Mouse (Mus musculus): ENCODE results near the gene Tnk1. TPM values are rescaled to one million over a fixed set of nuclear protein-coding genes. Genes with fewer than 3 reads are reported as not detected.

Gene Tnk1
- polyA plus RNA-seq (2015; fragmentation: Nextera tagmentation; extraction: Ambion mirVana): 4.1 and 5.0 TPM in 2 replicates

DNA sequence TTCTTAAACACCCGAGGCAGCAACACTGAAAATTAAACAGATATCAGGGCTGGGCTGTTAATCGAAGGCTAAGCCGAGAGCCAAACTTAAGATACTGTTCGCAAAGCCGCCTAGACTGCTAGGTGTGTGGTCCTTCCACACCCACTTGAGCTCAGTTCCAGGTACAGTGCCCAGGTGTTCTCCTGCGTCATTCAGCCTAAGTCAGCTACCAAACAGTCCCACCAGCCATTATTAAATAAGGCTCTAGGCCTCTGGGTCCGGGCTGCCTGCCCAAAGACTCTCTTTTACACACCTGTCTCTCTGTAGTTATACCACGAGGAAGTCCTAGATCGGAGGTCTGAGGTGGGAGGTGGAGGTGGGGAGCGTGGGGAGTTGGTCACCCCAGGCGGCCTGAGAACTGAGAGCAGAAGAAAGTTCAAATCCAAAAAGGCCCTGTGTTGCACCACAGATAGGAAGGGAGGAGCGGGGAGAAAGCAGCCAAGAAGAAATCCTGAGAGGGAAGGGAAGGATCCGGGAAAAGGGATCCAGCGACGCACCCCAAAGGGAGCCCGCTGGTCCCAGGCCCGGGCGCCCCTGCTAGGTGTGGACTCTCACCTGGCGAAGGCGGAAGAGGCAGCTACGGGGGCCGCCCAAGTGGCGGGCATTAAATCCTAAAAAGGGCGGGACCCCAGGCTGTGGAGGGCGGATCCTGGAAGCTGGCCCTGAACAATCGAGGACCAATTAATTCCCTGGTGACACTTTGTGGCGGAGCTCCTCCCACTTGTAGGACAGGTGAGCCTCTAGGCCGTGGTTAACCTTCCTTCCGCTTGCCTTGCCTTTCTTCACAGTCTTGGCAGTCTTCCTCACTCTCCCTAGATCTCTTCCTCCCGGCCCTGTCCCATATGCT is at the start of gene Tnk1:
Gene Tnk1 (minus strand): TSS at position 618 of the 886 bp plus-strand sequence.
- ATAC-seq (ENCODE audit: insufficient number of reproducible peaks, low FRiP score, low TSS enrichment, low read depth): no peak
- Histone ChIP-seq H3K4me3 (peak within 1 kb of the TSS; percentile 24), H3K9me3 (no peaks in the 10 kb centered on the region), H3K4me1 (peaks cover 18% of the 10 kb centered on the region), H3K9ac (no peak within 1 kb of the TSS), H3K27me3 (peaks cover 31% of the 10 kb centered on the region), H3K36me3 (no peaks in the 10 kb centered on the region), H3K4me2 (peak within 1 kb of the TSS; percentile 26), H3K27ac (peak within 1 kb of the TSS; percentile 34)
- 19% methylated on average over 30 of the region's 30 CpGs for WGBS

GRCm38 (mm10) chr11:69904311-69904710 is 45.8 kb upstream of the Tnk1 start:
- Histone ChIP-seq H3K27ac (no peak overlapping the region), H3K4me2 (no peak overlapping the region), H3K4me3 (no peak overlapping the region), H3K36me3 (peaks cover 61% of the 10 kb centered on the region), H3K9me3 (no peaks in the 10 kb centered on the region), H3K27me3 (no peaks in the 10 kb centered on the region), H3K9ac (no peak overlapping the region), H3K4me1 (peaks cover 19% of the 10 kb centered on the region)
- ATAC-seq (ENCODE audit: insufficient number of reproducible peaks, low FRiP score, low TSS enrichment, low read depth): no peak
- WGBS: 93% methylated on average over 9 of the region's 9 CpGs

DNA sequence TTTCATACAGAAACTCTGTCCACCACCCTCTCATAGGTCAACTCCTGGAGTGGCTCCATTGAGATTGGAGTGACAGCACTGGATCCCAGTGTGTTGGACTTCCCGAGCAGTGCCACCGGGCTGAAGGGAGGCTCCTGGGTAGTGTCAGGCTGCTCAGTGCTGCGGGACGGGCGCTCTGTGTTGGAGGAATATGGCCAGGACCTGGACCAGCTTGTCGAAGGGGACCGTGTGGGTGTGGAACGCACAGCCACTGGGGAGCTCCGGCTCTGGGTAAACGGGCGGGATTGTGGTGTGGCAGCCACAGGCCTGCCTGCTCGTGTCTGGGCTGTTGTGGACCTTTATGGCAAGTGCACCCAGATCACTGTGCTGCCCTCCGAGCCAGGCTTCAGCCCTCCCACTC is 44.4 kb upstream of the Tnk1 start:
- whole genome bisulfite sequencing: 89% methylated on average over 13 of the region's 13 CpGs
- Histone ChIP-seq H3K4me1 (peaks cover 23% of the 10 kb centered on the region), H3K9me3 (no peaks in the 10 kb centered on the region), H3K9ac (no peak overlapping the region), H3K4me2 (peak overlapping the region; percentile 91), H3K36me3 (peaks cover 47% of the 10 kb centered on the region), H3K27ac (peak overlapping the region; percentile 98; the same call in 1 of the 2 replicates), H3K27me3 (no peaks in the 10 kb centered on the region), H3K4me3 (peak overlapping the region; percentile 86)
- no peak for ATAC-seq (ENCODE audit: insufficient number of reproducible peaks, low FRiP score, low TSS enrichment, low read depth)

DNA sequence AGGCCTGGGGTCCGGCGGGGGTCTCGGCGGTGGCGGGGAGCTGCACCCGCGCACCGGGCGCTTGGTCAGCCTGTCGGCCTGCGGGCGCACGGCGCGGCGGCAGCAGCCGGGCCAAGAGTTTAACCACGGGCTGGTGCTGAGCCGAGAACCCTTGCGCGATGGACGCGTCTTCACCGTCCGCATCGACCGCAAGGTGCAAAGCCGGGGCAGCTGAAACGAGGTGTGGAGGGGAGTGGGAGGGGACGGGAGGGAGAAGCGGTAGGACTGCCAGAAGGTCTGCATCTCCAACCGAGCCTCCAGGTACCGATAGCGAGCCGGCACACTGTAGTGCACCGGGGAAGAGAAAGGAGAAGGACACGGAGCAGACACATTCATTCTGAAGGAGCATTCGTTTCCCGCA is 43.5 kb upstream of the Tnk1 start:
- H3K4me3 ChIP-seq: peak overlapping the region; percentile 86

DNA sequence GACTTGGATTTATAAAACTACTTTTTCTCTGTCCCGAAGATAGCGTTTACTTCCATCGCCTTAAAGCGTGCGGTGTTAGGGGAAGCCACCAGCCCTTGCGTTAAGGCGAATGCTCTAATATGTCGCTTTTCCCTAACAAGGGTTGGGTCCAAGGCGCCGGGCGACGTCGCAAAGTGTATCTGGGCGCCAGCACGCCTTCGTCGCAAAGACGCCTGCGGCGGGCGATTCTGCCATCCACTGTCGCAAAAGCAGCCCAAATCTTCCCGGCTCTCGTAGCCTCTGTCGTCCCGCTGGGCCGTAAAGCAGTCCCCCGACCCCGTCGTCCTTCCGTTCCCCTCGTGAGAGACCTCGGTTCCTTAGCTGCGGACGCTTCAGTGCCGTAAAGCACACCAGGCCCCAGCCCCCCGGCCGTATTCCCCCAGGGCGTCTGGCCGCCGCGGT is 42.9 kb upstream of the Tnk1 start:
- H3K4me2 ChIP-seq: peak overlapping the region; percentile 91
- peak overlapping the region; percentile 86 for H3K4me3 ChIP-seq
- H3K9ac ChIP-seq: peak overlapping the region; percentile 84
- H3K27me3 ChIP-seq: no peaks in the 10 kb centered on the region
- under 1% methylated on average over 42 of the region's 42 CpGs for WGBS
- peak; percentile 78 for ATAC-seq (ENCODE audit: insufficient number of reproducible peaks, low FRiP score, low TSS enrichment, low read depth)
- peaks cover 23% of the 10 kb centered on the region for H3K4me1 ChIP-seq
- H3K27ac ChIP-seq: peak overlapping the region; percentile 98
- H3K36me3 ChIP-seq: peaks cover 32% of the 10 kb centered on the region
- no peaks in the 10 kb centered on the region for H3K9me3 ChIP-seq

More for the DNA sequence above, 43.5 kb upstream of the Tnk1 start:
- Histone ChIP-seq H3K9me3 (no peaks in the 10 kb centered on the region), H3K27me3 (no peaks in the 10 kb centered on the region), H3K9ac (peak overlapping the region; percentile 84), H3K4me1 (peaks cover 23% of the 10 kb centered on the region), H3K36me3 (peaks cover 38% of the 10 kb centered on the region), H3K27ac (peak overlapping the region; percentile 98), H3K4me2 (peak overlapping the region; percentile 91)
- ATAC-seq (ENCODE audit: insufficient number of reproducible peaks, low FRiP score, low TSS enrichment, low read depth): no peak
- under 1% methylated on average over 36 of the region's 39 CpGs for WGBS

DNA sequence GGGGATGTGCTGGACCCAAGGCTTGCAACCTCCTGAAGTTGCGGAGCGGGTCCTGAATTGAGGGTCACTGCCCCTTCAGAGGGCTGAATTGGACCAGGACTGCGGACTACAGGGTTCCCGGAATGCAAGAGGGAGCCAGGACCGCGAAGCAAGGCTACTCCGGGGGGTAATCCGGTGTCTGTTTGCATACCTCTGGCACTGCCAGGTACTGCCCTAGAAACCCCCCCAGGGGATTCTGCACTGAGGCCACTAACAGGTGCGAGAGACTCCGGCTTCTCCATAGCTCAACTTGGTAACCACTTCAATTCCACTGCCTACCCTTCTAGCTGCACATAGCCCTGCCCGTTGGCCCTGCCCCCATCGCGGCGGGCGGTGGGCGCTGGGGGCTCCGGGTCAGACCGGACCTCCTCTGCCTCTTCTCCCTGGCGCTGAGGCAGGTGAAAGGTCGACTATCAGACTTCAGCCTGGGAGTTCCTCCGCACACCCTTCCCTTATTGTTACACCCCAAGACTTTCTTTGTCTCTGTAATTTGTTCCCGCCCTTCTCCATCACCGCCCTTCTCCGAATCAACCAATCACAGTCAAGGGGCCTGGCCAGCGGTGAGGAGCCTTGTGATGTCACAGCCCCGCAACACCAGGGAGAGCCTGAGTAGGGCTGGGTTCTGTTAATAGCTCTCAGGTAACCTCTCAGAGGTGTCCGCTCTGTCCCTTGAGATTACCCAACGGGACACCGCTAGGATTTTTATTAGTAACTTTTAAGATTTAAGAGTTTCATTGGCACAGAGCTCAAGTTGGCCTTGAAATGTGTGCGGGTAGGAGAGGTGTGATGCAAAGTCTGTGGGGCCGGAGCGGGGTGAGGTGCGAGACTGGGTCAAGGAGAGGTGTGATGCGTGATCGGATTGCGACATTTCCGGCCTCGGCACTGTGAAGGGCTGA is 42.2 kb upstream of the Tnk1 start, which contains the start of the genes 2810408A11Rik and Neurl4:
Gene 2810408A11Rik (minus strand): TSS at position 517 of the 935 bp plus-strand sequence.
Gene Neurl4 (plus strand): TSS at position 602 of the 935 bp plus-strand sequence.
- peak within 1 kb of the TSS; percentile 86 for H3K4me3 ChIP-seq
- WGBS: under 1% methylated on average over 38 of the region's 38 CpGs

DNA sequence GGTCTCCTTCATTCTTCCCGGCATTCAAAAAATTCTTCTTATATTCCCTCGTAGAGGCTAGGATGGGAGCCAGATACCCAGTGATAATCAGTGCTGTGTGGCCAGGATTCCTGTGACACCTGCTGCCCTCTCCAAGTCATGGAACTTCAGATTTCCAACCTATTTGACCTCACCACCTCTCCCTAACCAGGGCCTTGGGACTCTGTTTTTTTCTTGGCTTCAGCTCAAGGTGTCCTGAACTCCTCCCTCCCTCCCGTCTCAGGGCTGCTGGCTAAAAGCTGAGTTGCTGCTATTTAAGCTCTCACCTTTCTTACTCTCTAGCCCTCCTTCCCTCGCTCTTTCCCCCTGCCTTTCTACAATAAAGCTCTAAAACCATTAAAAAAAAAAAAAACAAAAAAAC is 41.3 kb upstream of the Tnk1 start:
- Histone ChIP-seq H3K4me1 (peaks cover 23% of the 10 kb centered on the region), H3K9me3 (no peaks in the 10 kb centered on the region), H3K27me3 (no peaks in the 10 kb centered on the region), H3K36me3 (peaks cover 17% of the 10 kb centered on the region), H3K9ac (no peak overlapping the region), H3K4me3 (peak overlapping the region; percentile 86), H3K4me2 (peak overlapping the region; percentile 91), H3K27ac (peak overlapping the region; percentile 98; the same call in 1 of the 2 replicates)
- no peak for ATAC-seq (ENCODE audit: insufficient number of reproducible peaks, low FRiP score, low TSS enrichment, low read depth)
- 10% methylated on average over 4 of the region's 4 CpGs for WGBS

More for the DNA sequence above, 42.2 kb upstream of the Tnk1 start, which contains the start of the genes 2810408A11Rik and Neurl4:
- Histone ChIP-seq H3K9me3 (no peaks in the 10 kb centered on the region), H3K36me3 (peaks cover 25% of the 10 kb centered on the region), H3K27ac (peak within 1 kb of the TSS; percentile 98), H3K9ac (peak within 1 kb of the TSS; percentile 84), H3K4me2 (peak within 1 kb of the TSS; percentile 91), H3K27me3 (no peaks in the 10 kb centered on the region), H3K4me1 (peaks cover 23% of the 10 kb centered on the region)
- ATAC-seq (ENCODE audit: insufficient number of reproducible peaks, low FRiP score, low TSS enrichment, low read depth): peak; percentile 92

GRCm38 (mm10) chr11:69895291-69895690 is 36.8 kb upstream of the Tnk1 start, which contains the start of gene Acap1:
Acap1 (minus strand) TSS chr11:69895539.
- Histone ChIP-seq H3K9ac (no peak within 1 kb of the TSS), H3K36me3 (no peaks in the 10 kb centered on the region), H3K4me1 (peaks cover 12% of the 10 kb centered on the region), H3K27ac (no peak within 1 kb of the TSS), H3K4me2 (no peak within 1 kb of the TSS), H3K9me3 (no peaks in the 10 kb centered on the region), H3K27me3 (no peaks in the 10 kb centered on the region), H3K4me3 (no peak within 1 kb of the TSS)
- no peak for ATAC-seq (ENCODE audit: insufficient number of reproducible peaks, low FRiP score, low TSS enrichment, low read depth)
- 69% methylated on average over 4 of the region's 4 CpGs for WGBS

GRCm38 (mm10) chr11:69894671-69895070 is 36.1 kb upstream of the Tnk1 start:
- WGBS: 55% methylated on average over 5 of the region's 5 CpGs
- H3K27me3 ChIP-seq: no peaks in the 10 kb centered on the region
- H3K9me3 ChIP-seq: no peaks in the 10 kb centered on the region
- H3K4me3 ChIP-seq: no peak overlapping the region
- H3K27ac ChIP-seq: no peak overlapping the region
- ATAC-seq (ENCODE audit: insufficient number of reproducible peaks, low FRiP score, low TSS enrichment, low read depth): no peak
- no peak overlapping the region for H3K9ac ChIP-seq
- peaks cover 9% of the 10 kb centered on the region for H3K4me1 ChIP-seq
- no peaks in the 10 kb centered on the region for H3K36me3 ChIP-seq
- H3K4me2 ChIP-seq: no peak overlapping the region

GRCm38 (mm10) chr11:69891482-69891881 is 33.0 kb upstream of the Tnk1 start:
- H3K27ac ChIP-seq: no peak overlapping the region
- H3K4me1 ChIP-seq: peaks cover 2% of the 10 kb centered on the region; the same call in 1 of the 2 replicates
- no peaks in the 10 kb centered on the region for H3K36me3 ChIP-seq
- 75% methylated on average over 4 of the region's 4 CpGs for WGBS
- H3K9ac ChIP-seq: no peak overlapping the region
- no peak overlapping the region for H3K4me3 ChIP-seq
- no peak overlapping the region for H3K4me2 ChIP-seq
- H3K9me3 ChIP-seq: no peaks in the 10 kb centered on the region
- ATAC-seq (ENCODE audit: insufficient number of reproducible peaks, low FRiP score, low TSS enrichment, low read depth): no peak
- H3K27me3 ChIP-seq: no peaks in the 10 kb centered on the region

DNA sequence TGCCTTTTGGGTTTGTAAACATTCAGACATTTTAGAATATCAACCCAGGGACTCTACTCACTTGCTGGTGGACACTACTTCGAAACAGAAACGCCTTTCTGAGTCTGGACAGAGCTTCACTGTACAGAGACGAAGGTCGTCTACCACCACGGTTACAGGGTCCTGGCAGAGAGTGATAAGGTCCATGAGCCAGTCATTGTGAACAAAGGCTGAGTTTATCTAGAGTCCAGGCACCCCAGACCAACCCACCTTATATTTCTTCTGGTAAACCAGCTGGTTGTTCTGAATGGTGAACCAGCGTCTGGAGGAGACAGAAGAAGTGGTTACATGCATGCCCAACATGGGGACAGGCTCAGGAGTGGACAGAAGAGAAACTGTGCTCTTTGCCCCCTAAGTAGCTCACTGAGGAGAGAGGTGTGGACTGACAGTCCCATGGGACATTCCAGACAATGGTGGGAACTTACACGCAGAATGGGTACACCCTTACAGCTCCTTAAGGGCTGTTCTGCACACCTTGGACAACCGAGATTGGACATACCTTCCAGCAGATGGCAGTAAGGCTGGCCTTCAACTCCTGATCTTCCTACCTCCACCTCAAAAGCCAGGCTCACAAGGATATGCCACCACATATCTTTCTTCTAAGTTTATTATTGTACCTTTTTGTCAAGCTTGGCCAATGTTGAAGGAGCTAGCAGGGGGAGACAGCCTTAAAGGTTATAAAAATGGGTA is 28.5 kb upstream of the Tnk1 start:
- Histone ChIP-seq H3K9ac (no peak overlapping the region), H3K4me3 (no peak overlapping the region), H3K36me3 (no peaks in the 10 kb centered on the region), H3K27me3 (no peaks in the 10 kb centered on the region), H3K4me2 (no peak overlapping the region), H3K27ac (no peak overlapping the region), H3K4me1 (peaks cover 2% of the 10 kb centered on the region; the same call in 1 of the 2 replicates), H3K9me3 (no peaks in the 10 kb centered on the region)
- no peak for ATAC-seq (ENCODE audit: insufficient number of reproducible peaks, low FRiP score, low TSS enrichment, low read depth)
- 71% methylated on average over 8 of the region's 8 CpGs for WGBS
